Mouse (Mus musculus) hindbrain, embryonic 15.5 days (tissue): ENCODE measurements at regions not wholly inside any gene's neighbourhood (a gene's known extent, or its start where the extent isn't known, plus 50 kb on each side); places are given as distances from the start of the nearest gene placed in this dataset.

Source experiments
- ATAC-seq: fragments of 200-750 bp; cut with Nextera tagmentation; 2 replicates; pipeline ENCODE4 v1.8.0; 2017; ENCODE audit warnings: low read depth, moderate number of reproducible peaks, moderate TSS enrichment; ENCODE audit not compliant: low FRiP score
- H3K27ac ChIP-seq: fragments of 300-500 bp; sonication (generic); replicated peaks from 2 replicates; pipeline ENCODE4 v1.5.1; 2015; ENCODE audit warnings: mild to moderate bottlenecking, inconsistent platforms
- H3K27me3 ChIP-seq: fragments of 300-500 bp; sonication (generic); 2 replicates; pipeline ENCODE4 v1.6.1; 2015; ENCODE audit warnings: control low read depth, inconsistent platforms
- H3K36me3 ChIP-seq: fragments of 300-500 bp; sonication (generic); 2 replicates; pipeline ENCODE4 v1.6.1; 2015; ENCODE audit warnings: control low read depth, inconsistent platforms
- H3K4me1 ChIP-seq: fragments of 300-500 bp; sonication (generic); replicated peaks from 2 replicates; pipeline ENCODE4 v1.6.1; 2015; ENCODE audit warnings: control low read depth, inconsistent platforms
- H3K4me2 ChIP-seq: fragments of 300-500 bp; sonication (generic); 2 replicates; pipeline ENCODE4 v1.6.1; 2015; ENCODE audit warnings: moderate library complexity, mild to moderate bottlenecking, inconsistent platforms
- H3K4me3 ChIP-seq: fragments of 300-500 bp; sonication (generic); 2 replicates; pipeline ENCODE4 v1.5.1; 2015; ENCODE audit warnings: mild to moderate bottlenecking, inconsistent platforms
- H3K9ac ChIP-seq: fragments of 300-500 bp; sonication (generic); 2 replicates; pipeline ENCODE4 v1.6.1; 2015; ENCODE audit warnings: inconsistent platforms
- H3K9me3 ChIP-seq: fragments of 300-500 bp; sonication (generic); 2 replicates; pipeline ENCODE4 v1.6.1; 2016; ENCODE audit warnings: control low read depth, inconsistent platforms
- WGBS: fragments of 180-500 bp; shearing (Covaris S2); methylation state at CpG from one replicate; pipeline ENCODE4 v1.1.7; 2015; 5-methylcytosine and 5-hydroxymethylcytosine counted together

DNA sequence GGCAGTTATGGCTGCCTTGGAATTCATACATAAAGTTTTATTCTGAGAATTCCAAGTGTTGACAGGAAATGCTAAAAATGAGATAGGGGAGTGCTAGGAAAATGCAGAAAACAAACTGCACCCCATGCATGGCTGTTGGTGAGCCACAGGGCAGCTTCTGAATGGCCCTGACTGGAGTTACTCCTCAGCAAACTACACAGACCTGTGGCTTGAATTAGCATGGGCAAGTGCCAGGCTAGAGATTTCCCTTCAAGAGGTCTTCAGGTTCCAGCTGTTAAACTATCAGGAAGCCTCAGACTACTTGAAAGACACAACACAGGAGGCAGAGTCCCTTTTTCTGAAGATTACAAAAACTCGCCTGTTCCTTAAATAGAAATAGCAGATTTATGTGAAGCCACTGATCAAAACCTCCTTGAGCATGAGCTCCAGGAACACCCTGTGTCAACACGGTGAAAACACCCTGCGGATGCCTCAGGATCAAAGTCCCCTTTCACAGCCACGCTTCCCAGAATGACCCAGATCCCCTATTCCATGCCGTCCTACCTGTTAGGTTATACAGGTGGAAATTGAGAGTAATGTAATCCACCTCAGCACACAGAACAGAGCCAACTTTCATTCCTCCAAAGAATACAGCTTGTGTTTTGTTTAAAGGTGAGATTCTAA is 217.9 kb upstream of the Impg1 start:
- Histone ChIP-seq H3K27ac (no peak overlapping the region), H3K9ac (no peak overlapping the region), H3K4me3 (no peak overlapping the region), H3K27me3 (no peaks in the 10 kb centered on the region), H3K4me2 (no peak overlapping the region), H3K4me1 (peaks cover 2% of the 10 kb centered on the region; the same call in 1 of the 2 replicates), H3K9me3 (no peaks in the 10 kb centered on the region), H3K36me3 (no peaks in the 10 kb centered on the region)
- ATAC-seq, result no peak
- 80% methylated on average over 5 of the region's 5 CpGs for whole genome bisulfite sequencing

GRCm38 (mm10) chr9:80681709-80682108 is 216.4 kb upstream of the Impg1 start:
- H3K27ac ChIP-seq, result no peak overlapping the region
- no peaks in the 10 kb centered on the region for H3K36me3 ChIP-seq
- no peak overlapping the region for H3K4me3 ChIP-seq
- 96% methylated on average over 2 of the region's 2 CpGs for WGBS
- ATAC-seq, result no peak
- no peak overlapping the region for H3K9ac ChIP-seq
- no peaks in the 10 kb centered on the region for H3K27me3 ChIP-seq
- no peak overlapping the region for H3K4me2 ChIP-seq
- H3K9me3 ChIP-seq, result no peaks in the 10 kb centered on the region
- H3K4me1 ChIP-seq, result no peaks in the 10 kb centered on the region

DNA sequence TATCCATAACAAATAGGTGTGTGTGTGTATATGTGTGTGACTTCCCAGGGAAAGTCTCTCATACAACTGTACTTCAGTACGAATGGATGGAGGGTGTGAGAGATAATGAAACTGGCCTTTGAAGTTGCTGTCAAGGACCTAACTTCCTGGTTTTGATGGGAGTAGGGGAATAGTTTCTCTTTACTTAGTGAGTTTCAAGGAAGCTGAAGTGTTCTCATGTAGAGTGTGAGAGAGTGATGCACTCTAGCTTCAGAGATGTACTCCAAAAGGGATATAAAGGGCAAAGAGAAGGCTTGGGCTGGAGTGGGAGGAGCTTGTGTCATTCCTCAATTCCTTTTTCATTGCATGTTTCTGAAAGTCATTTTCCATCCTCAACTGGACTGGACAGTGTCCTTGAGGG is 206.2 kb upstream of the Impg1 start:
- H3K27ac ChIP-seq, result no peak overlapping the region
- WGBS, result 89% methylated on average over 1 of the region's 1 CpGs
- H3K36me3 ChIP-seq, result no peaks in the 10 kb centered on the region
- H3K9ac ChIP-seq, result no peak overlapping the region
- H3K27me3 ChIP-seq, result no peaks in the 10 kb centered on the region
- H3K9me3 ChIP-seq, result 0 out of 2 replicates have a peak, but pooled peaks cover 7% of the 10 kb centered on the region
- no peak overlapping the region for H3K4me3 ChIP-seq
- no peak for ATAC-seq
- H3K4me2 ChIP-seq, result no peak overlapping the region
- 0 out of 2 replicates have a peak, but pooled peaks cover 3% of the 10 kb centered on the region for H3K4me1 ChIP-seq

- no peak overlapping the region for H3K9ac ChIP-seq
- no peak overlapping the region for H3K4me2 ChIP-seq
- 47% methylated on average over 5 of the region's 5 CpGs for WGBS
- peak; percentile 85 for ATAC-seq
- 0 out of 2 replicates have a peak, but pooled peaks cover 3% of the 10 kb centered on the region for H3K4me1 ChIP-seq
- no peak overlapping the region for H3K4me3 ChIP-seq
- no peak overlapping the region for H3K27ac ChIP-seq
- H3K27me3 ChIP-seq, result no peaks in the 10 kb centered on the region
- H3K9me3 ChIP-seq, result no peaks in the 10 kb centered on the region
- H3K36me3 ChIP-seq, result no peaks in the 10 kb centered on the region
These were observed 203.4 kb upstream of the Impg1 start for GRCm38 (mm10) chr9:80668575-80669248.

DNA sequence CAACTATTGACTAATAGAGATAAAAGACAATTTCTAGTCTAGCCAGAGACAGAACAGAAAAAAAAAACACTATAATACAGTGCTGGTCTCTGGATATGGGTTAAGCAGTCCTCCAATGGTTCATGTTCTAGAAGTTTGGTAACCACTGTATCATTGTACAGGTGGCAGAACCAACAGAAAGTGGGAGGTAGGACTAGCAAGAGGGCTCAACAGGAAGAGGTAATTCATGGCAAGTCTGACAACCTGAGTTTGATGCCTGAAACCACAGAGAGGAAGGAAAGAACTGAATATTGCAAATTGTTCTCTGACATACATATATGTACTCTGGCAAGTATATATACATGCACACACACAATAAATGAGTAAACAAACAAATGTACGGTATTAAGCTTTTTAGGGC is 193.5 kb upstream of the Impg1 start:
- H3K4me3 ChIP-seq, result no peak overlapping the region
- no peak for ATAC-seq
- no peaks in the 10 kb centered on the region for H3K9me3 ChIP-seq
- 81% methylated on average over 1 of the region's 1 CpGs for WGBS
- H3K27ac ChIP-seq, result no peak overlapping the region
- H3K27me3 ChIP-seq, result no peaks in the 10 kb centered on the region
- H3K4me1 ChIP-seq, result no peaks in the 10 kb centered on the region
- H3K36me3 ChIP-seq, result no peaks in the 10 kb centered on the region
- H3K9ac ChIP-seq, result no peak overlapping the region
- no peak overlapping the region for H3K4me2 ChIP-seq

- H3K4me3 ChIP-seq, result no peak overlapping the region
- H3K27me3 ChIP-seq, result no peaks in the 10 kb centered on the region
- WGBS, result 42% methylated on average over 3 of the region's 3 CpGs
- no peak overlapping the region for H3K9ac ChIP-seq
- no peak for ATAC-seq
- no peak overlapping the region for H3K4me2 ChIP-seq
- no peak overlapping the region for H3K27ac ChIP-seq
- no peaks in the 10 kb centered on the region for H3K36me3 ChIP-seq
- H3K9me3 ChIP-seq, result no peaks in the 10 kb centered on the region
- H3K4me1 ChIP-seq, result no peaks in the 10 kb centered on the region
These were observed 149.8 kb upstream of the Impg1 start for GRCm38 (mm10) chr9:80615114-80615513.

GRCm38 (mm10) chr9:80600019-80600418 is 134.7 kb upstream of the Impg1 start:
- no peak overlapping the region for H3K4me2 ChIP-seq
- no peak for ATAC-seq
- H3K9ac ChIP-seq, result no peak overlapping the region
- H3K27me3 ChIP-seq, result no peaks in the 10 kb centered on the region
- no peak overlapping the region for H3K4me3 ChIP-seq
- peak overlapping the region; percentile 59; the same call in 1 of the 2 replicates for H3K27ac ChIP-seq
- H3K4me1 ChIP-seq, result no peaks in the 10 kb centered on the region
- no peaks in the 10 kb centered on the region for H3K36me3 ChIP-seq
- no peaks in the 10 kb centered on the region for H3K9me3 ChIP-seq

- 85% methylated on average over 4 of the region's 4 CpGs for WGBS
- Histone ChIP-seq H3K4me2 (no peak overlapping the region), H3K9ac (no peak overlapping the region), H3K27ac (no peak overlapping the region), H3K36me3 (no peaks in the 10 kb centered on the region), H3K9me3 (no peaks in the 10 kb centered on the region), H3K4me3 (no peak overlapping the region), H3K27me3 (no peaks in the 10 kb centered on the region), H3K4me1 (no peaks in the 10 kb centered on the region)
- ATAC-seq, result no peak
These were observed 100.2 kb upstream of the Impg1 start for GRCm38 (mm10) chr9:80565388-80566024.

DNA sequence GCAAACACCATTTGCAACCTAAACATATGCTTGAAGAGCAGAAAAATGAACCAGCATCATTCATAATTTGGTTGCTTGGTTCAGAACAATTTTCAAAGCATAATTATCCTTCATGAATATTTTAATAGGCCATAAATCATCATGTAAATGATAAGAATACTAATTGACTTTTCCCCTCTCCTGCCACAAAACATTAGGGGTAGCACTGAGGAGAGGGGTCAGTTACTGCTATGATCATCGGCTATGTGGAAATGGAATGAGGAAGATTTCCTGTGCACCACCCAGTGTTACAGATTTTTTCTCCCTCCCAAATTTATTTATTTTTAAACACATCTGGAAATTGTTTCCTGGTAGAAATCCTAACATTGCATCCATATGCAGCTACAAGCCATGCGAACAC is 98.4 kb upstream of the Impg1 start:
- ATAC-seq, result no peak

DNA sequence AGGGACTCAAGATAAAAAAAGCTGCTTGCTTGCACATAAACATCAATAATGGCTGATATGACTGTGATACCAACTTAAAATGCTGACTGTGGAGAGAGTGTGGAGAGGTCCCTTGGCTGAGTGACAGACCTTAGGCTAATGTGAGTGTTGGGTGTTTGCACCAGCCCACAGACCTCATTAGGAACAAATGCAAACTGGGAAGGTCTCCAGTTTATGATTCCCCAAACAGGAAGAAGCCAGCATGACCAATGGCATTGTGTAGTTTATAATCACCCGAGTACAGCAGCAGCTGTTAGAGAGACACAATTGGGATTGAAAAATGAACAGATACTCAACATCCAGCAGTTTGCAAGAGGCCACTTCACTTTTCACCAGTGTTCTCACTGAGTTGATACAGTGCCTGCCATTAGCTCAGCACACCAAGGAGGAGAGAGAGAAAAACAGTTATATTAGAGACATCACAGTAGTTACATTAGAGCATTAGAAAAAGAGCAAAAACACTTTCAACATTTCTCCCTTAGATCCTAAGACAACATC is 90.3 kb upstream of the Impg1 start:
- H3K27me3 ChIP-seq, result no peaks in the 10 kb centered on the region
- H3K4me3 ChIP-seq, result no peak overlapping the region
- H3K9me3 ChIP-seq, result no peaks in the 10 kb centered on the region
- no peak overlapping the region for H3K27ac ChIP-seq
- H3K9ac ChIP-seq, result no peak overlapping the region
- 40% methylated on average over 1 of the region's 1 CpGs for WGBS
- H3K4me2 ChIP-seq, result no peak overlapping the region
- peak; percentile 65; the same call in 1 of the 2 replicates for ATAC-seq
- H3K4me1 ChIP-seq, result 0 out of 2 replicates have a peak, but pooled peaks cover 2% of the 10 kb centered on the region
- H3K36me3 ChIP-seq, result no peaks in the 10 kb centered on the region

More for the DNA sequence above, 98.4 kb upstream of the Impg1 start:
- H3K4me2 ChIP-seq, result no peak overlapping the region
- H3K4me1 ChIP-seq, result no peaks in the 10 kb centered on the region
- H3K9ac ChIP-seq, result no peak overlapping the region
- WGBS, result 62% methylated on average over 2 of the region's 2 CpGs
- H3K9me3 ChIP-seq, result no peaks in the 10 kb centered on the region
- H3K27me3 ChIP-seq, result no peaks in the 10 kb centered on the region
- H3K27ac ChIP-seq, result no peak overlapping the region
- H3K4me3 ChIP-seq, result no peak overlapping the region
- no peaks in the 10 kb centered on the region for H3K36me3 ChIP-seq
